Mouse (Mus musculus) frontal cortex, adult (tissue): Measurements from ENCODE around the gene Dtx3.

Source experiments
- ATAC-seq: cut with Nextera tagmentation; 2 replicates; pipeline ENCODE4 v1.9.2; 2017; ENCODE audit warnings: mild to moderate bottlenecking, moderate library complexity, mixed read lengths; ENCODE audit not compliant: low TSS enrichment

Dtx3 gene

DNA sequence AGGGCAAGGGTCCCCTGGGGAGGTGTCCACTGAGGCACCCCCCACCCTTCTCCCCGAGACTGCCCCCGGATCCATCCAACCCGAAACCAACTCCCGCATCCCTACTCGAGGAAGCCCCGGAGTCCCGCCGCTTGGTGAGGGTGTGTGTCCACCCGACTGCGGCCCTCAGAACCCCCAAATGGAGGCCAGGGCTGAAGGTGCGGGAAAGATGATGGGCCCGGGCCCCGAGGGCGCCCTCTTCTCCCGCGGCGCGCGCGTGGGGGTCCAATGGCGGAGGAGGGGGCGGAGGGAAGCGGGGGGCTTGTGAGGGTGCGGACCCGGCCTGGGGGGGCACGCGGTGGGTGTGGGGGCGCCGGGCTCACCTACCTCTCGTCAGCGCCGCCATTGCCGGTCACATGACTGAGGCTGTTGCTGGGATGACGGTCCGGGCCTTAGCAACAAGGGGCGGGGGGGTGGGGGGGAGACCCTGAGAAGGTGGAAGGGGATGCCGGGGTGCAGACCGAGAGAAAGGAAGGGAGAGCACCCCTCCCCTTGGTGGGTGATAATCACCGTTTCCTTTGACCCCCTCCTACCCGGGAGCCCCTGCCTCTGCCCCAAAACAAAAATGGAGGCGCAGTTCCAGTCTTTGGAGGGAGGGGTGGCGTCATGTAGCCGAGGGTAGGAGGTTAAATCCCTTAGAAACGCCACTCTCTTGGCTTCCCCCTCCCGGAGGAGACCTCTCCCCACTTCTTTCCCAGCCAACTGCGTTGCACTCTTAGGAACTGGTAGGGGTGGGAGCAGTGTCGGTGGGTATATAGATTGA lies at the start of gene Dtx3:
Gene Dtx3, minus strand, starts transcription at position 401 of the 802 bp plus-strand sequence.
- no peak for ATAC-seq

DNA sequence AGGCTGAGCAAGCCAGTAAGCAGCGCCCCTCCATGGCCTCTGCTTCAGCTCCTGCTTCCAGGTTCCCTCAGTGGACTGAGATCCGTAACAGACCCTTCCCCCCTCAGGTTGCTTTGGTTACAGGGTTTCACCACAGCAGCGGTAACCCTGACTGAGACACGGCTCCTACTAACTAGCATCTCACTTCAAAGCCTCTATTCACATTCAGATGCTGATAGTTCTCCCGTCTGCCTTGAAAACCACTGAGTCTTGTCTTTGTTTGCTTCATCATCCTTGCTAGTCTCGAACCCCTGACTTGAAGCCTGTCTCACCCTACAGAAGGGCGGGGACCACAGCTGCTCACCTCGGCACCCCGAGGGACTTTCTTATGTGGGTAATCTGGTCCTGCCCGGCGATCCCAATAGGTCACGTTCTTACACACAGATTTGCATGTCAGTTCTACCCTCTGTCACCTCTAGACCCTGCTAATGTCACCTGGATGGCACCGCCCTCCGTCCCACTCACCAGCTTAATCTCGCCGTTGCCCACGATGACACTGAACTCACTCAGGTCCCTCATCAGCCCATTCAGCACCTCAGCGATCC lies 42.8 kb upstream of the Dtx3 start:
- no peak for ATAC-seq

GRCm38 (mm10) chr10:127236541-127236940 lies 41.0 kb upstream of the Dtx3 start:
- ATAC-seq = no peak

- ATAC-seq = no peak
Measured at GRCm38 (mm10) chr10:127233141-127233540, 37.6 kb upstream of the Dtx3 start.

GRCm38 (mm10) chr10:127231741-127232140 lies 36.2 kb upstream of the Dtx3 start:
- ATAC-seq = no peak

- ATAC-seq = no peak
Measured at GRCm38 (mm10) chr10:127230693-127231092, 35.2 kb upstream of the Dtx3 start.

- 0 out of 2 replicates have a peak, but pooled peaks have one; percentile 21 for ATAC-seq
Measured at GRCm38 (mm10) chr10:127228897-127229296, 33.4 kb upstream of the Dtx3 start.

GRCm38 (mm10) chr10:127227163-127227562 lies 31.6 kb upstream of the Dtx3 start:
- ATAC-seq = 0 out of 2 replicates have a peak, but pooled peaks have one; percentile 8

GRCm38 (mm10) chr10:127226318-127226895 lies 30.9 kb upstream of the Dtx3 start:
- ATAC-seq = no peak

DNA sequence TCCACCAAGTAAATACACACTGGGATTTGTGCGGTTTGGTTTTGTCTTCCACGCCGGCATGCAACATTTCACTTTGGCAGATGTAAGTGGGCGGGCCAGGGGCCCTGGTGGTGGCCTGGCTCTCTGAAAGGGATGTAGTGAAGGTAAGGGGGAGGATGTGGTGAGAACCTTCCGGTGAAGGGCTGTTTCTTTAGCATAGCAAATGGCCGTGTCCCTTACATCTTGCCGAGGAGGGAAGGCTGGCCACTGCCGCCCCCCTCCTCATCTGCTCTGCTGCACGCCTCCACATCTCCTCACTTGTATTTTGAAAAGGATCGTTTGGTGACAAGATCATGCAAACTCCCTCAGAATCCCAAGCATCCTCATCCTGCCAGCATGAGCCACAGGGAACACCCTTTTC lies 30.2 kb upstream of the Dtx3 start:
- peak; percentile 58 for ATAC-seq

- no peak for ATAC-seq
Measured at GRCm38 (mm10) chr10:127225213-127225612, 29.7 kb upstream of the Dtx3 start.

DNA sequence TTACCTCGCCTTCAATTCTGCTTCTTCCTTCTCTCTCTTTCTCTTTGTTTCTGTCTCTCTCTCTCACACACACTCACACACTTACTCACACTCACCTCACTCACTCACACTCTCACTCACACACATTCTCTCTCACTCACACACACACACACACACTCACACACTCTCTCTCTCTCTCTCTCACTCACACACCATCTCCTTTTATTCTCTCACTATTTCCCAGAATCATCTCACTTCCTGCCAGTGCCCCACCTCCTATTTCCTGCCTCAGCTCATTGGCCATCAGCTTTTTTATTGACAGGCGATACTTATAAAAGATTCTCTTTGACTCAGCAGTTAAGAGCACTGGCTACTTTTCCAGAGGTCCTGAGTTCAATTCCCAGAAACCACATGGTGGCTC lies 22.8 kb upstream of the Dtx3 start:
- no peak for ATAC-seq

DNA sequence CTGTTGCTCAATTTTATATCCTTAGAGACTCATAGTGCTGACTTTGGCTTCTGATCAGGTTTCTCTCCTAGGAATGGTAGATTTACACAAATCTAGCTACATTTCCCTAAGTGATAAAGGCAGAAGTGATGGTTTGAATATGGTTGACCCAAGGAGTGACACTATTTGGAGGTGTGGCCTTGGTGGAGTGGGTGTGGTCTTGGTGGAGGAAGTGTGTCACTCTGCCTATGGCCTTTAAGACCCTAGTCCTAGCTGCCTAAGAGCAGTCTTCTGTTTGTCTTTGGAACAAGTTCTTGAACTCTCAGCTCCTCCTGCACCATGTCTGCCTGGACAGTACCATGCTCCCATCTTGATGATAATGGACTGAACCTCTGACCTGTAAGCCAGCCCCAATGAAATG lies 21.6 kb upstream of the Dtx3 start:
- no peak for ATAC-seq

DNA sequence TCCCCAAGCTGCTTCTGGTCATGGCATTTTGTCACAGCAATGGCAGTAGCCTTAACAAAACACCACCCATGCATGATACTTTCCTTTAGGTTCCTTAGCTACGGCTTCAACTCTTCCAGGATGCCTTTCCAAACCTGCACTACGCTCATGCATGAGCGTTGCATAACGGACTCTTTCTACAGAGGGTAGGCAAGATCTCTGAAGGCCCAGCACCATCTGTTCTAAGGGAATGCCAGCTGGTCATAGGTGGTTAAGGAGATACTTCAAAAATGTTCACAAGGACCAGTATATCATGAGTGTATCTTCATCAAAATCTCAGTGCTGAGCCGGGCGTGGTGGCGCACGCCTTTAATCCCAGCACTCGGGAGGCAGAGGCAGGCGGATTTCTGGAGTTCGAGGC lies 20.9 kb upstream of the Dtx3 start:
- peak; percentile 77 for ATAC-seq

- no peak for ATAC-seq
Measured at GRCm38 (mm10) chr10:127214422-127214803, 18.9 kb upstream of the Dtx3 start.

DNA sequence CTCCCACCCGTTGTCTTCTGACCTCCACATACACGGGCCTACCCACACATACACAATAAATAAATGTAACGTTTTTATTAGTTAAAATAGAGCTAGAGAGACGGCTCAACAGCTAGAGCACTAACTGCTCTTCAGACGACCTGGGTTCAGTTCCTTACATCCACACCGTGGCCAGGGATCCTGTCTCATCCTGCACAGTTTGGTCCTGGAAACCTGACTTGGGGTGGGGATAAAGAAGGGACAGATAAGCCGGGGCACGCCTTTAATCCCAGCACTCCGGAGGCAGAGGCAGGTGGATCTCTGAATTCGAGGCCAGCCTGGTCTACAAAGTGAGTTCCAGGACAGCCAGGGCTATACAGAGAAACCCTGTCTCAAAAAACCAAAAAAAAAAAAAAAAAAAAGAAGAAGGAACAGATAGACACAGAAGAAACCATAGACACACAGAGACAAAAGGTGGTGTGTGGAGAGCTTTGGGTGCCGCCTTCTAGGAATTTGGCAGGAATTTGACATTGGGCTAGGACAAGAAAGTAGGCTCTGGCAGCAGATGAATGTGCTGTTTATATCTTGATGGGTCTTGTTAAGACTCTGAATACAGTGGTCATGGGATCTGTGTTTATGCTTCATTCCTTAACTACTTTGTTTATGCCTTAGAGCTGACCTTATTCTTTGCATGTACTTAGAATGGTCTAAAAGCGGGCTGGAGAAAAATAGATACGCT lies 18.3 kb upstream of the Dtx3 start:
- ATAC-seq = no peak

- ATAC-seq = no peak
Measured at GRCm38 (mm10) chr10:127213272-127213671, 17.7 kb upstream of the Dtx3 start.

GRCm38 (mm10) chr10:127211414-127211854 lies 15.9 kb upstream of the Dtx3 start, which contains the start of gene Pip4k2c:
Pip4k2c (minus strand) TSS chr10:127211585.
- peak; percentile 65 for ATAC-seq

DNA sequence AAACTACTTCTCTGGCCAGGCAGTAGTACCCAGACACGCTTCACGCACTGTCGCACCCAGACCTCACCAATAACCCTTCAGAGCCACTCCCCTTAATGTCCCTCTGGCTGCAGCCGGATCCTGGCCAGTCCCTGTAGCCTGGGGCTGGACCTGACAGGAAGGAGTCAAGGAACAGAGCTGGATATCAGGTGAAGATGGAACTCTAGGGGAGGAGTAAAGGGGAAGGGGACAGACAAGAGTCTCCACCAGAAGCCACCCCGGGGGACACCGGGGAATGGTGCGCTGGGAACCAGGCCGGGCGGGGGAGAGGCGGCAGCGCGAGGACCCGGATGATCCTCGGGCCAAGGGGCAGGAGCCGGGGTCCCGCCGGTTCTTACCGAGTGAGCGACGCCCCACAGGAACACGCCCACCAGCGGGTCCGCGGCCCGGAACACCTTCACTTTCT lies 15.5 kb upstream of the Dtx3 start:
- 0 out of 2 replicates have a peak, but pooled peaks have one; percentile 9 for ATAC-seq

GRCm38 (mm10) chr10:127209928-127210570 lies 14.5 kb upstream of the Dtx3 start:
- ATAC-seq = peak; percentile 35

DNA sequence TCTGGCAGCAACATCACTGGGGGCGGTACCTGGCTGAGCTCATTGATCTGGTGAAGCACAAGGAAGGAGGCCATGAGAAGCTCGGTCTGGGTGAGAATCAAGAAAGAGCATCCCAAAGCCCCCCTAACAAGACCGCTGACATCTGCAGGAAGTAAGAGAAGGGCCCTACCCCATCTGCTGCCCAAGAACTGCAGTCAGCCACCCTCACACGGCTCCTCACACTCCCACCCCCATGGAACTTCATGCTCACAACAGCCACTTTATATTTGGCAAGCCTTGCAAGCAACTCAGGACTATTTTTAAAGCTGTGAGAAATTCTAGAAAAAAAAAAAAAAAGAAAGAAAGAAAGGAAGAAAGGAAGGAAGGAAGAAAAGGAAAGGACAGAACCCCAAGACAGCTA lies 13.4 kb upstream of the Dtx3 start:
- peak; percentile 25; the same call in 1 of the 2 replicates for ATAC-seq

- no peak for ATAC-seq
Measured at GRCm38 (mm10) chr10:127205373-127205772, 9.8 kb upstream of the Dtx3 start.
